Mouse (Mus musculus) heart, postnatal 14 days (tissue): ENCODE measurements around the gene Rsu1. TPM values are rescaled to one million over a fixed set of nuclear protein-coding genes. Genes with fewer than 3 reads are reported as not detected.
"Not testable (repeated sequence)": the region's sequence is repeated elsewhere in the genome, so short reads cannot be mapped to it uniquely, and the experiment has no call there.

Experiments
- DNase-seq, 2 experiments: peaks; one replicate each; pipeline ENCODE4 v3.0.0; 2021 to 2022
- intact Hi-C: fragments of 180-260 bp; cut with DNase I; formaldehyde crosslinking; loops from one replicate; pipeline ENCODE4 v1.15.1; 2025
- total RNA-seq, 2 experiments: library from RNA; stranded (reverse); gene quantifications; 2 replicates each; pipeline ENCODE4 v1.2.3; 2021

Gene Rsu1
- total RNA-seq, 2 experiments from 2014 or later = 73.7 to 75.5 TPM

GRCm38 (mm10) chr2:13233254-13233835, 37.9 kb downstream of the Rsu1 start:
- no peak for DNase-seq

GRCm38 (mm10) chr2:13232305-13232704, 38.9 kb downstream of the Rsu1 start:
- no peak for DNase-seq
- intact Hi-C loops = no loop called here

More at GRCm38 (mm10) chr2:13233254-13233835, 37.9 kb downstream of the Rsu1 start:
- intact Hi-C loops = no loop called here

GRCm38 (mm10) chr2:13229686-13230085, 41.5 kb downstream of the Rsu1 start:
- intact Hi-C loops = no loop called here
- DNase-seq = no peak

GRCm38 (mm10) chr2:13226031-13226430, 45.2 kb downstream of the Rsu1 start:
- intact Hi-C loops = no loop called here
- DNase-seq = no peak

- intact Hi-C loops = no loop called here
Measured at GRCm38 (mm10) chr2:13224546-13224945, 46.7 kb downstream of the Rsu1 start.

GRCm38 (mm10) chr2:13223451-13223850, 47.8 kb downstream of the Rsu1 start:
- intact Hi-C loops = no loop called here
- DNase-seq = no peak

More at GRCm38 (mm10) chr2:13224546-13224945, 46.7 kb downstream of the Rsu1 start:
- DNase-seq = no peak

GRCm38 (mm10) chr2:13220141-13220540, 51.1 kb downstream of the Rsu1 start:
- DNase-seq = no peak
- intact Hi-C loops = no loop called here

GRCm38 (mm10) chr2:13218112-13218511, 53.1 kb downstream of the Rsu1 start:
- DNase-seq = no peak
- intact Hi-C loops = no loop called here

GRCm38 (mm10) chr2:13206825-13207224, 64.4 kb downstream of the Rsu1 start:
- intact Hi-C loops = no loop called here
- DNase-seq = no peak

GRCm38 (mm10) chr2:13206367-13206766, 64.8 kb downstream of the Rsu1 start:
- intact Hi-C loops = no loop called here
- DNase-seq = no peak

- DNase-seq = no peak
- intact Hi-C loops = no loop called here
Measured at GRCm38 (mm10) chr2:13202805-13203475, 68.3 kb downstream of the Rsu1 start.

- intact Hi-C loops = no loop called here
- no peak for DNase-seq
Measured at GRCm38 (mm10) chr2:13199713-13200112, 71.5 kb downstream of the Rsu1 start.

GRCm38 (mm10) chr2:13199033-13199432, 72.2 kb downstream of the Rsu1 start:
- no peak for DNase-seq
- intact Hi-C loops = no loop called here

GRCm38 (mm10) chr2:13195540-13195939, 75.7 kb downstream of the Rsu1 start:
- intact Hi-C loops = no loop called here
- DNase-seq = no peak

GRCm38 (mm10) chr2:13192157-13192556, 79.1 kb downstream of the Rsu1 start:
- DNase-seq = no peak
- intact Hi-C loops = no loop called here

GRCm38 (mm10) chr2:13190767-13191166, 80.4 kb downstream of the Rsu1 start:
- no peak for DNase-seq
- intact Hi-C loops = no loop called here

- intact Hi-C loops = no loop called here
- no peak for DNase-seq
Measured at GRCm38 (mm10) chr2:13188831-13189495, 82.3 kb downstream of the Rsu1 start.

- intact Hi-C loops = no loop called here
- DNase-seq = no peak
Measured at GRCm38 (mm10) chr2:13183124-13183523, 88.1 kb downstream of the Rsu1 start.

- DNase-seq, intact Hi-C loops: not testable (repeated sequence)
Measured at GRCm38 (mm10) chr2:13181899-13182298, 89.3 kb downstream of the Rsu1 start.

- intact Hi-C loops = no loop called here
- no peak for DNase-seq
Measured at GRCm38 (mm10) chr2:13177698-13178395, 93.4 kb downstream of the Rsu1 start.

- intact Hi-C loops = no loop called here
- DNase-seq = no peak
Measured at GRCm38 (mm10) chr2:13176304-13176620, 95.0 kb downstream of the Rsu1 start.
